Mouse (Mus musculus): ENCODE data around the gene Phf13. TPM values are rescaled to one million over a fixed set of nuclear protein-coding genes. Genes with fewer than 3 reads are reported as not detected.
A peak's percentile ranks its signal among the peaks of the same experiment; 100 is the strongest.

Phf13 gene
- polyA plus RNA-seq, 1 experiment: 9.3 TPM

DNA sequence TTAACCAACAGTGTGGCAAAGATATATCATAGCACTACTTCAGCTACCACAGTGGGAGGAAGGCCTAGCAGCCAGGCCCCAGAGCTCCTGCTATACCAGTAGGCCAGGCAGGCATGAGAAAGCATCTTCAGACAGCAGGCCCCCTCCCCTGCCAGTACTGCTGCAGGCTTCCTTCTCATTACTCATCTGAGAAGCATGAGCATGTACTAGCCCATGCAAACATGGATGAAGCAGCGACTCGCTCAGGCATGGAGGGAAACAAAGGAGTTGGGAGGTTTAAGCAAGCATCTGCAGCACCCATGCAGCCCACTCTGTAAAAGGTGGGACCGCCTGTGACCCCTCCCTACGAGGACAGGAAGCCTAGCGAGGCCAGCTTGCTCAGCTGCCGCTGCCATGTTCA lies 23.0 kb upstream of the Phf13 start:
- no peak overlapping the region for H3K4me3 ChIP-seq (ENCODE audit: insufficient read depth, low read length)
- TF ChIP-seq CTCF (IDR thresholded peaks at IDR 0.05; ENCODE audit: extremely low read depth, insufficient read depth, low read length) (no peak), POLR2A (IDR thresholded peaks at IDR 0.05; ENCODE audit: extremely low read depth, insufficient read depth, low read length) (no peak)
- peaks cover 3% of the 10 kb centered on the region; the same call in 1 of the 2 replicates for H3K4me1 ChIP-seq (ENCODE audit: control insufficient read depth, insufficient read depth, low read length)
- H3K27ac ChIP-seq (ENCODE audit: insufficient read depth, low read length): no peak overlapping the region

- TF ChIP-seq POLR2A (IDR thresholded peaks at IDR 0.05; ENCODE audit: extremely low read depth, insufficient read depth, low read length) (no peak), CTCF (IDR thresholded peaks at IDR 0.05; ENCODE audit: extremely low read depth, insufficient read depth, low read length) (no peak)
- H3K4me1 ChIP-seq (ENCODE audit: control insufficient read depth, insufficient read depth, low read length): peaks cover 1% of the 10 kb centered on the region; the same call in 1 of the 2 replicates
- no peak overlapping the region for H3K4me3 ChIP-seq (ENCODE audit: insufficient read depth, low read length)
- H3K27ac ChIP-seq (ENCODE audit: insufficient read depth, low read length): no peak overlapping the region
Measured at GRCm38 (mm10) chr4:152013036-152013813, 17.2 kb upstream of the Phf13 start.

DNA sequence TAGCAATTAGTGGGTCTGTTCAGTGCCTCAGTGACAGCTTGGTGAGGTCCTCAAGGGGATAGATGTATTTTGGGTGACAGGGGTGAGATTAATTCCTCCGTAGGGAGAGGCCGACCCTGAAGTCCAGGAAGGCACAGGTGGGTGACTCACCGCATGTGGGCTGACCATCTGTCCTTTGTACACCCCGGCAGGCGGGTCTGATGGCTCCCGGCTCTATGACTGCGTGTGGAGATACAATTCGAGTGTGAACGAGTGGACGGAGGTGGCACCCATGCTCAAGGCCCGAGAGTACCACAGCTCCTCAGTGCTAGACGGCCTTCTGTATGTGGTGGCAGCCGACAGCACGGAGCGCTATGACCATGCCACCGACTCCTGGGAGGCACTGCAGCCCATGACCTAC lies 16.1 kb upstream of the Phf13 start:
- no peak overlapping the region for H3K4me3 ChIP-seq (ENCODE audit: insufficient read depth, low read length)
- H3K27ac ChIP-seq (ENCODE audit: insufficient read depth, low read length): no peak overlapping the region
- TF ChIP-seq POLR2A (IDR thresholded peaks at IDR 0.05; ENCODE audit: extremely low read depth, insufficient read depth, low read length): no peak
- TF ChIP-seq CTCF (IDR thresholded peaks at IDR 0.05; ENCODE audit: extremely low read depth, insufficient read depth, low read length): no peak
- peaks cover 3% of the 10 kb centered on the region for H3K4me1 ChIP-seq (ENCODE audit: control insufficient read depth, insufficient read depth, low read length)

GRCm38 (mm10) chr4:152011171-152011760 lies 15.2 kb upstream of the Phf13 start:
- no peak for TF ChIP-seq POLR2A (IDR thresholded peaks at IDR 0.05; ENCODE audit: extremely low read depth, insufficient read depth, low read length)
- TF ChIP-seq CTCF (IDR thresholded peaks at IDR 0.05; ENCODE audit: extremely low read depth, insufficient read depth, low read length): no peak
- Histone ChIP-seq H3K27ac (ENCODE audit: insufficient read depth, low read length) (no peak overlapping the region), H3K4me1 (ENCODE audit: control insufficient read depth, insufficient read depth, low read length) (peaks cover 3% of the 10 kb centered on the region), H3K4me3 (ENCODE audit: insufficient read depth, low read length) (peak overlapping the region; percentile 91)

DNA sequence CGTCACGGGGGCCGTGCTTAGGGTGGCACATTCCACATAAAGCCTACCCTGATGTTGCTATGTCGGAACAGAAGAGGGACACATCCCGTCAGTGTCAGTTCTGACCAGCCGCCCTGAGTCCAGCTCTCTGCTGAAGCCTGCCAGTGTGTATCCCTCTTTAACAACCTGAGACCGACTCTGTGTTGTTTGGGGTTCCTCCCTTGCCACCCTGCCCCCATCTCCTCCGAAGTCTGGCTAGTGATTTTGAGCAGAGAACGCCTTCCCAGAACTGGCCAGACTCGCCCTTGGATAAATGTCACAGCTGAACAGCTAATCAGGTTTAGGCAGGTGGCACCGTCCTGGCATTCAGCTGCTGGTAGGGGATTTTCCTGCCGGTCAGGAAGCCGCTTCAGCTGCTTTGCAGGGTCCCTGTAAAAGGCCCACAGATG lies 14.7 kb upstream of the Phf13 start:
- TF ChIP-seq CTCF (IDR thresholded peaks at IDR 0.05; ENCODE audit: extremely low read depth, insufficient read depth, low read length): no peak
- Histone ChIP-seq H3K27ac (ENCODE audit: insufficient read depth, low read length) (no peak overlapping the region), H3K4me3 (ENCODE audit: insufficient read depth, low read length) (peak overlapping the region; percentile 91), H3K4me1 (ENCODE audit: control insufficient read depth, insufficient read depth, low read length) (peaks cover 3% of the 10 kb centered on the region)

- Histone ChIP-seq H3K4me3 (ENCODE audit: insufficient read depth, low read length) (peak overlapping the region; percentile 91), H3K27ac (ENCODE audit: insufficient read depth, low read length) (0 out of 2 replicates have a peak overlapping the region, but pooled peaks have one; percentile 14), H3K4me1 (ENCODE audit: control insufficient read depth, insufficient read depth, low read length) (peaks cover 3% of the 10 kb centered on the region)
- TF ChIP-seq CTCF (IDR thresholded peaks at IDR 0.05; ENCODE audit: extremely low read depth, insufficient read depth, low read length) (no peak), POLR2A (IDR thresholded peaks at IDR 0.05; ENCODE audit: extremely low read depth, insufficient read depth, low read length) (no peak)
Measured at GRCm38 (mm10) chr4:152010091-152010706, 14.1 kb upstream of the Phf13 start.

DNA sequence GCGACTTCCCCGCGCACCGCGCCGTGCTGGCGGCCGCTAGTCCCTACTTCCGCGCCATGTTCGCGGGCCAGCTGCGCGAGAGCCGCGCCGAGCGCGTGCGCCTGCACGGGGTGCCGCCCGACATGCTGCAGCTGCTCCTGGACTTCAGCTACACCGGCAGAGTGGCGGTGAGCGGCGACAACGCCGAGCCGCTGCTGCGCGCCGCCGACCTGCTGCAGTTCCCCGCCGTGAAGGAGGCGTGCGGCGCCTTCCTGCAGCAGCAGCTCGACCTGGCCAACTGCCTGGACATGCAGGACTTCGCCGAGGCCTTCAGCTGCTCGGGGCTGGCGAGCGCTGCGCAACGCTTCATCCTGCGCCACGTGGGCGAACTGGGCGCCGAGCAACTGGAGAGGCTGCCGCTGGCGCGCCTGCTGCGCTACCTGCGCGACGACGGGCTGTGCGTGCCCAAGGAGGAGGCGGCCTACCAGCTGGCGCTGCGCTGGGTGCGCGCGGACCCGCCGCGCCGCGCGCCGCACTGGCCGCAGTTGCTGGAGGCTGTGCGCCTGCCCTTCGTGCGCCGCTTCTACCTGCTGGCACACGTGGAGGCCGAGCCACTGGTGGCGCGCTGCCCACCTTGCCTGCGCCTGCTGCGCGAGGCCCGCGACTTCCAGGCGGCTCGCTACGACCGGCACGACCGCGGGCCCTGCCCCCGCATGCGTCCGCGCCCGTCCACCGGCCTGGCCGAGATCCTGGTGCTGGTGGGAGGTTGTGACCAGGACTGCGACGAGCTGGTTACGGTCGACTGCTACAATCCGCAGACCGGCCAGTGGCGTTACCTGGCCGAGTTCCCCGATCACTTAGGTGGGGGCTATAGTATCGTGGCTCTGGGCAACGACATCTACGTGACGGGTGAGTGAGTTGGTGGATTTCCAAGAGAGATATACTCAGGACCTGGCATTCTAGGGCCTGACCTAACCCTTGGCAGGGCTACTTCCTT lies 13.3 kb upstream of the Phf13 start:
- H3K27ac ChIP-seq (ENCODE audit: insufficient read depth, low read length): peak overlapping the region; percentile 98
- H3K4me3 ChIP-seq (ENCODE audit: insufficient read depth, low read length): peak overlapping the region; percentile 91
- peaks cover 3% of the 10 kb centered on the region for H3K4me1 ChIP-seq (ENCODE audit: control insufficient read depth, insufficient read depth, low read length)
- TF ChIP-seq POLR2A (IDR thresholded peaks at IDR 0.05; ENCODE audit: extremely low read depth, insufficient read depth, low read length): peak; percentile 9; the same call in 1 of the 2 replicates
- no peak for TF ChIP-seq CTCF (IDR thresholded peaks at IDR 0.05; ENCODE audit: extremely low read depth, insufficient read depth, low read length)

DNA sequence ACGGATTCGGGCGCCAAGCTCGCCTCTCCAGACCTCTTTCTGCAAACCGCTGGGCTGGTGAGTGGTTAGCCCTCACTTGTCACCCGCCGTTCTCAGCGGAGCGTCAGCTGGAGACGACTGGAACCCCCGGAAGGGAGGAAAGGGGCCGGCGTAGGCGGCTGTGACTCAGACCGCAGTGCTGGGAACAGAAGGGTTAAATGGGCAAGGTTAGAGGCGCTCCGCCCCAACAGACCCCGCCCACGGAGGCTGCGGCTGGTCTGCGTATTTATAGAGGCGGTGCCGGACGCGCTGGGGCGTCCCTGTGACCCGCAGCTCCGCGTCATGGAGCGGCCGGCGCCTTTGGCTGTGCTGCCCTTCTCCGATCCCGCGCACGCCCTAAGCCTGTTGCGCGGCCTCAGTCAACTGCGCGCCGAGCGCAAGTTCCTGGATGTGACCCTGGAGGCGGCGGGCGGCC lies 12.6 kb upstream of the Phf13 start, which contains the start of gene Klhl21:
Gene Klhl21, plus strand, starts transcription at position 182 of the 454 bp plus-strand sequence.
- peak; percentile 79 for TF ChIP-seq POLR2A (IDR thresholded peaks at IDR 0.05; ENCODE audit: extremely low read depth, insufficient read depth, low read length)
- no peak for TF ChIP-seq CTCF (IDR thresholded peaks at IDR 0.05; ENCODE audit: extremely low read depth, insufficient read depth, low read length)

DNA sequence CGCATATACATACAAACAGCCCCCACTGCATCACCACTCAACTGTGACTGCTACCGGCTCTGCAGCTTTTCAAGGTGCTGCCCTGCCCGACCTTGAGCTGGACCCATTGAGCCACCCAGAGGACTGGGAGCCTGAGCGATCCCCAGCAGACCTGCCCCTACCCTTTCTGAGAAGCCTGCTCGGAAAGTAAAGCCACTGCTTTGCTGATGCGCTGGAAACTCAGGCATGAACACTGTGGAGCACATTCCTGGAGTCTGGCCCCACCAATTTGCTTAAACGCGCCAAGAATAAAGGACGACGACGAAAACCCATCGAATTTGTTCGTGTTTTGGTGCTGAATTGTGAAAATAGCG lies 12.1 kb upstream of the Phf13 start:
- Histone ChIP-seq H3K4me3 (ENCODE audit: insufficient read depth, low read length) (peak overlapping the region; percentile 91), H3K27ac (ENCODE audit: insufficient read depth, low read length) (peak overlapping the region; percentile 6; the same call in 1 of the 2 replicates), H3K4me1 (ENCODE audit: control insufficient read depth, insufficient read depth, low read length) (peaks cover 3% of the 10 kb centered on the region)
- TF ChIP-seq CTCF (IDR thresholded peaks at IDR 0.05; ENCODE audit: extremely low read depth, insufficient read depth, low read length) (no peak), POLR2A (IDR thresholded peaks at IDR 0.05; ENCODE audit: extremely low read depth, insufficient read depth, low read length) (no peak)

More for the DNA sequence above, 12.6 kb upstream of the Phf13 start, which contains the start of gene Klhl21:
- Histone ChIP-seq H3K27ac (ENCODE audit: insufficient read depth, low read length) (peak within 1 kb of the TSS; percentile 98), H3K4me1 (ENCODE audit: control insufficient read depth, insufficient read depth, low read length) (peaks cover 3% of the 10 kb centered on the region), H3K4me3 (ENCODE audit: insufficient read depth, low read length) (peak within 1 kb of the TSS; percentile 91)
